Mouse (Mus musculus) right cerebral cortex, adult 18-20 months (tissue): Measurements from ENCODE around the gene Tbxas1.

ENCODE experiments used
- DNase-seq: peaks from one replicate; pipeline ENCODE4 v3.0.0; 2022; ENCODE audit warnings: mixed read lengths

Gene Tbxas1

DNA sequence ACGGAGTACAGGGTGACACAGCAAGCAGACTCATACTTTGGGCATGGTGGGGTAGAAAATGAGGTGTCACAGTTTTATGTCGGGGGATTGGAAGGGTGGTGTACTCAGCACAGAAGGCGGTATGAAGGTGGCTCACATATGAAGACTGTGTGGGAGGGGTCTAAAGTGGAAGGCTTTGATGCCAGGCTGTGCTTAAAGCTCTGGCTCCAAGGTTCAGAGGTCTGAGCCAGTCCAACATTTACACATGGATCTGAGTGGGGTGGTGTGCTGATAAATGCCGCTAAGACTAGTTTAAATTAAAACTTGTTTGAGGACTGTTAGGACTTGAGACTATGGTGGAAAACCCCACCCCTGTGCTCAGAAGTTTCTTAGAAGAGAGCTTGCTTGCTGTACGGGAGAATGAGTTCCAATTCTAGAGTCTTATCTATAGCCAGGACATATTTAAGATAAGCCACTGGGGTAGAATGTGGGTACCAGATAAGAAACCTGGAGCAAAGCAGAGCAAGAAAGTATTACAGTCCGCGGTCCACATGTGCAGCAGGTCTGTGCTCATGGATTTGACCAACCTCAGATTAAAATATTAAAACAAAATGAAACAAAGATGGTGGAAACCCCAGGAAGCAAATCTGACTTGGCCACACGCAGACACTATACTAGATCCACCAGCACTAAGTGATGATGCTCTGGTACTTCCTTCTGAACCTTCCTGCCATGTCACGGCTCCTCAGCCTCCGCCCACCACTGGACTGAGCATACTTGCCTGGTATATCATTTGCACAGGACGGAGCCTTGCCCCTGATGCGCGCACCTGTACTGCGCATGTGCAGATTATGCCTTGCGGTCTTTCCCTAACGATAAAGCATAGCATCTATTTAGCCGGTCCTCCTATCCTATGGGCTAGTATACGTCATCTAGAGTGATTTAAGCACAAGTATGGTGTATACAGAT, 48.9 kb downstream of the Tbxas1 start:
- no peak for DNase-seq

GRCm38 (mm10) chr6:38925719-38926118, 50.5 kb downstream of the Tbxas1 start:
- no peak for DNase-seq

DNA sequence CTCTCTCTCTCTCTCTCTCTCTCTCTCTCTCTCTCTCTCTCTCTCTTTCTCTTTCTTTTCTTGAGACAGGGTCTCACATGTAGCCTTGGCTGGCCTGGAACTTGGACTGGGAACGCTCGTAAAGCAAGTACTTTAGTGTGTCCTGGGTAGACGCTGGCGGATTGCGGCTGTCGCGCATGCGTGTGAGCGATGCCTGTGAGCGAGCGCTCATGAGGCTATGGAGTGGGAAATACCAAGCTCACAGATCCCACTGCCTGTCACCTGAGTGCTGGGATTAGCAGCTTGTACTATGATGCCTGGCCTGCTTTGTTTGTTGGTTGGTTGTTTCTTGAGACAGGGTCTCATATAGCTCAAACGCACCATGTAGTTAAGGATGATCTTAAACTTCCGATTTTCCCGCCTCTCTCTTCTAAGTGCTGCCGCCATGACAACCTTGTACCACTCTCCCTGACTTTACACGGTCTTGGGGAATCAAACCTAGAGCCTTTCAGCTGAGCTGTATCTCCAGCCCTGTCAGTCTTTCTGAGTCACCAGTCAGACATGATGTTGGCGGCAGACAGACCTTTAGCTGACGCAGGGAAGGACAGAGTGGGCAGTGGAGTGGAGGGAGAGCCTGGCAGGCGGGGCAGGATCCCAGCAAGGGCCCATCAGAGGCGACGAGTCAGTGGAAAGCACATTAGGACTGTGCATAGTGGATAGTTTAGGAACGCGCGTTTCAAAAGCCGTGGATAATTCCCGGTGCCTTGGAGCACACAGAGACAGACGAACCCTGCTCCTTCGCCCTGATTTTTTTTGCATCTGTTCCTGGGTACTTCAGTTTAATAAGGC, 51.1 kb downstream of the Tbxas1 start:
- no peak for DNase-seq

DNA sequence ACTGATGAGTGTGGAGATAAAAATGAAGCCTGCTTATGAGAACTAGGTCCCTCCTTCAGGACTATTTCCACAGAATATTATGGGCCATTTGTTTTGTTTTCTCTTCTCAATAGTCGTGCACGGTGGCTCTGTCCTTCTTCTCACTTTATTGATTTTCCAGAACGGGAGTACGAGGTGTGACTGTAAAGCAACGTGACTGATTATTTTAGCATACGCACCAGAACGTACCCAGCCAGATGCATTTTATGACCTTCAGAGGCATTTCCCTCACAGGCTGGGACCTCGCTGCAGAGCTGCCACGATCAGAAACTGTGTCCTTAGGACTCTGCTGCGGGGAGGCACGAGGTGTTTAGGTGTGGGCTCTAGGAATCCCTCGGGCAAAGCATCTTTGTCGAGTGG, 51.8 kb downstream of the Tbxas1 start:
- DNase-seq = no peak

DNA sequence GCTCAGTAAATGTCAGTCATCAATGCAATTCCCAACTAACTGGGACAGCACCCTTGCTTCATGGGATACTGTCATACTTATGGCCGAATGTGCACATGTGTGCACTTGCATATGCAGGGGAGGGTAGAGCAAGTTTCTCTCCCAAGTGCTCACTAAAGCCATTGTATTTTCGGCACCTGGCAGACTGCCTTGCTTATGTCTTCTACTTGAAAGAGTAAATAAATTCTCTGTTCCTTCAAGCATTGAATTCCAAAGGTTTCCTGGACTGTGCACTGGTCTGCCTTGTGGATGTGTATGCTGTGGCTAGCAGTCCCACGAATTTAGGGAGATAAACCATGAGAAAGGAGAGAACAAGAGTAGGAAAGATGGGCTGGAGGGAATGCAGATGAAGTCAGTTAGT, 53.3 kb downstream of the Tbxas1 start:
- no peak for DNase-seq

- no peak for DNase-seq
Measured at GRCm38 (mm10) chr6:38936009-38936408, 60.8 kb downstream of the Tbxas1 start.

DNA sequence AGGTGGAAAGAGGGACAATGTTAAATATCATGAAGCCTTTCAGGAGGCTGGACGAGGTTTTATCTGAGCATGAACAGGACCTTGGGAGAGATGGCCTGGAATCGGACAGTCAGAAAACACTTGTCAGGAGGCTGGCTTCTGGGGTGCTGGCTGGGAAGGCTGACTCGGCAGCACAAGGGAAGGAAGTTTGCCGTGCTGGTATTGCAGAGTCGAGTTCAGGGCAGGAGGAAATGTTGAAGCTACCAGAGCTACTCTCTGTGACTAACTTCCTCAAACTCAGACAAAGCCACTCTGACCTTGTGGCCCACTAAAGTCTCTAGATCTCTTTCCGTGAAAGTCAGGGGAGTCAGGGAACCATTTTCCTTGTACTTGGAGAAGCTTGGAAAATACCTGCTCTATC, 63.2 kb downstream of the Tbxas1 start:
- no peak for DNase-seq

DNA sequence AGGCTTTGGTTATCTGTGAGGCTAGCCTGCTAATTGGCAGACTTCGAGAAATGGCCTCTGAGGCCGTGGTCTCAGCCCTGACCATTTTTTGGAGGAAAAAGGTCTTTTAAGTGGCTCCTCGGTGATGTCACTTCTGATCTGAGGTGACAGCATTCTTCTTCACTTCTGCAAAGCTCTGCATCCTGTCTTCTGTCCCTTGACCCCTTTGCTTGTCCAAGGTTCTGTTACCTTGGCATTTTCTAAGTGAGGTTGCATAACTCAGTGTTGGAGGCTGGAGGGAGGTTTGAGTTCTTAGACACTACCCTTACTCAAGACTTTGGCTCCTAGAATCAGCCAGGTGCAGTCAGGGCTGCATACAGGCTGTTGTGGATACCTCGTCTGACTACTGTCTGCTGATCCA, 63.9 kb downstream of the Tbxas1 start:
- DNase-seq = no peak

DNA sequence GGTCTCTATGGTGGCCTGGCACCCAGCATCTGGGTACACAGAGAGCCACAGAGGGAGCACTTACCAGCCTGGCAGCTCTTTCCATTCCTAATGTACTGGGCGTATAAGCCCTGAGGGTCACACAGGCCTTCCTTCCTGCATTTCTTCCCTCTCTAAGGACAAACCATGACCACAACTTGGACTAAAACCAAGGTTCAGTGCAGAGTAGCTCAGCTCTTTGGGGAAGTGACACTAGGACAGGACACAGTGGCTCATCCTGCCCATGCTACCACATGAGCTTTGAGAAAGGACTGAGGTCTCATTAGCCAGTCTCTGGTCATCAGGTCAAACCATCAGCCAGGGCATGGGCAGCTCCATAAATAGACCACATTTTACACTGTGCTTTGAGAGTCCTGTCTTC, 65.8 kb downstream of the Tbxas1 start:
- DNase-seq = no peak

- no peak for DNase-seq
Measured at GRCm38 (mm10) chr6:38942771-38943170, 67.6 kb downstream of the Tbxas1 start.

GRCm38 (mm10) chr6:38944392-38944791, 69.2 kb downstream of the Tbxas1 start:
- DNase-seq = no peak

DNA sequence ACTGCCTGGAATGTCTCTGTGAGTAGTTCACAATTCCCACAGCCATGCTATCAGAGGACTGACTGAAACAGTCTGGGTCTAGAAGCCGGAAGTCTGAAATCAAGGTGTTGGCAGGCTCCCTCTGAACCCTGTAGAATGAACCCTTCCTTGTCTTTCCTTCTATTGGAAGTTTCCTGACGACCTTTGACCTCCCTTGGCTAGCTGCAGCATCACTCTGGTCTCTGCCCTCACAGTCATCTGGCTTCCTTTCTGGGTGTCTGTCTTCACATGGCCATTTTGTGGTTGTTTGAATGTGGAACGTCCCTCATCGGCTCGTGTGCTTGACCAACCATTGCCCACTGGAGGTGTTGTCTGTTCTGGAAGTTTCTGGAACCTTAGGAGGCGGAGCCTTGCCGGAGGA, 69.6 kb downstream of the Tbxas1 start:
- DNase-seq = no peak

- DNase-seq = no peak
Measured at GRCm38 (mm10) chr6:38945681-38946080, 70.5 kb downstream of the Tbxas1 start.

GRCm38 (mm10) chr6:38947282-38947681, 72.1 kb downstream of the Tbxas1 start:
- no peak for DNase-seq

DNA sequence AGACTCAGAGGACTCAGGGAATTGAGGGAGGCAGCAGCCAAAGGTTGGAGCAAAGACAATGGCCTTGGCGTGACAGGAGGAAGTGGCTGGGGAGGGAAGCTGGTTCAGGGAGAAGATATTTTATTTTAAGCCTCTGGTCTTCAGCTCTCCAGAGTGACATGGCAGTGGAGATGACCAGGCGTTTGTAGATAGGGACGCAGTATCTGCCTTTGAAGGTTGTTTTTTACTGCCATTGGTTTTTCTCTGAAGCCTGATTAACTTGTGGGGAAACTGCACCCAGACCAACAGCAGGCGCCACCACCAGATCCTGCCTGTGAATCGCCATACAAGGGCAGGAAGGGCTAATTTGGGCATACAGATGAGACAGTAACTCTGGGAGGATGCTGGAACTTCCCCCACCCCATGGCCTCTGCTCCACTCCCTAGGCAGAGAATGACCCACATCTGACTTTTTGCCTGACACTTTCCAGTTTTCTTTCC, 74.5 kb downstream of the Tbxas1 start:
- no peak for DNase-seq

DNA sequence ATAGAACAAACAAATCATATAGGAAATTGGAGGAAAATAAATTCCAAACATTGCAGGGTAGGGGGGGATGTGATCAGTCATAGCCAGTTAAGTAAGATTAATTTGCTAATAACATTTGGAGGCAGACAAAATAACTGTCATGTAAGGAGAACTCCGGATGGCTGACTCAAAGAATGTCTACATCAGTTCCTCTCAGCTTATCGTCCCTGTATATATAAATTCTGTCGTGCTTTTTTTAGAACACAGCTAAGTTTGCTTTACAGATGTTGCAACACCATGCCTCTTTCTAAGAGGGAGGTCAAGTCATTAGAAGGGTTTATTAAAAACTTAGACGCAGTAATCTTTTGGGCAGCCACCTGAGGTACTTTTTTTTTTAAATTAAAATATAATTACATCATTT, 75.1 kb downstream of the Tbxas1 start:
- DNase-seq = no peak

DNA sequence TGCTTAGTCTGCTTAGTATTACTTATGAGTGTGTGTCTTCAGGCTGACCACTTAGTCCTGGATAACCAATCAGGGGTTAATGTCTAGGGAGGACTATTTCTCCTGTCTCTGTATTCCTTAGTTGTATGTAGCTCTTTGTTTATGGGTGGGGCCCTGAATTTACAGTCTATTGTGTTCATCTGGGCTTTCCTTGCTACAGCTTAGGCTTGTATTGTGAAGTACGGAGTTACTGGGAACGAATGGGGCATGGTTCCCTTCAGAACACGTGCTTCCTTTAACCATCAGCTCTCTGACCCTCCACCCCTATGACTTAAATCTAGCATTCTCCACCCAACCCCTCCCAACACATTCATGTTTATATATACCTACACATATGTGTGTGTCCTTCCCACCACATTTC, 75.6 kb downstream of the Tbxas1 start:
- DNase-seq = no peak

GRCm38 (mm10) chr6:38956641-38957040, 81.4 kb downstream of the Tbxas1 start:
- DNase-seq = no peak

- no peak for DNase-seq
Measured at GRCm38 (mm10) chr6:38957246-38957645, 82.0 kb downstream of the Tbxas1 start.

DNA sequence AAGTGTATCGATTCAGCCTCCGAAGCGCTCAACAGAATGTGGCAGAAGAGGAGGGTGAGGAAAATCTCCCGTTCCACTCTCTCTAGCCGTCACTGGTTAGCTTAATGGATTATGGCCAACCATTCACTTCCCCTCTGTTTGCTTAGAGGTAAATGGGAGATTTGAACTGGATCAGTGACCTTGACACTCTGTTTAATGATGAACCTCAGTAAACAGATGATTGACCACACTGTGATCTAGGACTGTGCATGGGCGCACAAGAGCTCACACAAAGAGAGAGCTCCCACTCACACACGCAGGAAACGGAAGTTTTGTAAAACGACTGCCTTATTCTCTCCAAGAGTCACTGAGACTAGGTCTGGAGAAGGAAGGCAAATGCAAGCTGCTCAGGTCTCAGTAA, 84.3 kb downstream of the Tbxas1 start:
- no peak for DNase-seq

DNA sequence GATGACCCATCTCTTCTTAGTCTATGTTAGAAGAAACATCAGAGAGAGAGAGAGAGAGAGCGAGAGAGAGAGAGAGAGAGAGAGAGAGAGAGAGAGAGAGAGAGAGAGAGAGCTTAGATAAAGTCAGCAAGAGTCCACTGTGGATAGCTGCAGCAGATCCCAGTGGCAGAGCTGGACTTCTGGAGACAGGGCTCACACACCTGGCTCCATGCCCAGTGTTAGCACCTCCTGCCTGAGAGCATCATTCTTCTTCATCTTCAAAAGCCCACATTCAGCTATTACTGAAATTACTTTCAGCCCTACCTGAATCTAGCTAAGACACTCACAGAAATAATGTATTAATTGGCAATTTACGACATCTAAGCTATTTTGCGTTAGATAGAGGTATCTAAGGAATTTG, 85.2 kb downstream of the Tbxas1 start:
- no peak for DNase-seq

GRCm38 (mm10) chr6:38960791-38961426, 85.7 kb downstream of the Tbxas1 start:
- peak; percentile 58 for DNase-seq

GRCm38 (mm10) chr6:38961427-38962033, 86.3 kb downstream of the Tbxas1 start:
- DNase-seq = peak; percentile 22
